Mouse (Mus musculus) E14TG2a.4 (cell line): Measurements from ENCODE around the gene Xrcc3.

Experiments used
- CTCF ChIP-seq: conservative IDR thresholded peaks from 2 replicates; pipeline ENCODE4 v1.5.1; 2014; ENCODE audit warnings: low read length
- NANOG ChIP-seq: IDR thresholded peaks from 2 replicates; pipeline ENCODE4 v1.6.1; 2014; ENCODE audit warnings: borderline replicate concordance, low read length, mixed read lengths

GRCm38 (mm10) chr12:111795180-111795895 is 18.3 kb downstream of the Xrcc3 start:
- TF ChIP-seq CTCF: no peak
- no peak for TF ChIP-seq NANOG
